Mouse (Mus musculus) left cerebral cortex, postnatal 4 days (tissue): ENCODE results near the gene Ipo13. TPM values are rescaled to one million over a fixed set of nuclear protein-coding genes. Genes with fewer than 3 reads are reported as not detected.

ENCODE experiments used
- DNase-seq: peaks from one replicate; pipeline ENCODE4 v3.0.0-alpha.2; 2022
- intact Hi-C: fragments of 180-260 bp; cut with DNase I; formaldehyde crosslinking; loops from one replicate; pipeline ENCODE4 v1.15.1; 2025
- total RNA-seq, 2 experiments: library from RNA; stranded (reverse); gene quantifications; 2 replicates each; pipeline ENCODE4 v1.2.3; 2021

The Ipo13 gene
- total RNA-seq, 2 experiments from 2014 or later = 112 to 114 TPM

DNA sequence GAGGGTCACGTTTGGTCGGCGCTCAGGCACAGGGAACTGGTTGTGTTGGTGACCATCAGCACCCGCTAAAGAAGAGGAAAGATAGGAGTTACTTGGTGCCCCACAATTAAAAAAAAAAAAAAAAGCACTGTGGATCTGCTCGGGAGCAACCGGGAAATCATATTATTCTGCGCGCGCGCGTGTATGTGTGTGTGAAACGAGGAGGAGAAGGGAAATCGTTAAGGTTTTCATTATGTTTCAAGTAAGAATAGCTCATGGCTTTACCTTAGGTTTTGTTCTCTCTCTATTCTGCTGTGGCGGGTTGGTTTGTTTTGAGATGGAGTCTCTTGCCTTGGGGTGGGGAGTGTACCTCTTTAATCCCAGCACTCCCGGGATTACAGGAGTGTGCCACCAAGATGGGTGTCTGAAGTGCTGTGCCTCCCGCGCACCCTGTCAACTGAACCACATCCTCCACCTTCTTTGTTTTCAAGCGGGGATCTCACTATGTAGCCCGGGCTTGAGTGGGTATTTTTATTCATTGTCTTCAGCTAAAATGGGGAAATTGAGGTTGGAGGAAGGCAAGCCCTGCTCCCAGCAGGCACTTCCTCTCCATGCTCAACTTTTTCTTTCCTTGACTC, 798 bp upstream of the Ipo13 start:
- DNase-seq = no peak
- intact Hi-C loops = no loop called here

DNA sequence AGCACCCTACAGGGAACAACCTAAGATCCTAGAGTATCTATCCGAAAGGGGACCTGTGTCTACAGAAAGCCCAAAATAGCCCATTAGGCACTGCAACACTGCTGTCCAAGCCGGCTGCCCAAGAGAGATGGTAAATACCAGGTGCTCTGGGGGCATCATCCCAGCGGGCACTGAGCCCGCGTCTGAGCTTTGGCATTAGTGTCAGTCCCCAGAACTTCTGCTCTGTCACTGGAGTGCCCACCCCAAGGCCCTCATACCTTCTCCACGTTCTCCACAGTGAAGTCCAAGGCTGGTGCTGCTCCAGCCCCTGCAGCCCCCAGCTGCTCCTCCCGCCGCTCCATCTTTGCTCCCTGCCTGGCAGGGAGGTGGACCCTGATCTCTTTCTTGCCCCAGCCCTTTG, 768 bp downstream of the Ipo13 start:
- DNase-seq = peak; percentile 63
- intact Hi-C loops = no loop called here

DNA sequence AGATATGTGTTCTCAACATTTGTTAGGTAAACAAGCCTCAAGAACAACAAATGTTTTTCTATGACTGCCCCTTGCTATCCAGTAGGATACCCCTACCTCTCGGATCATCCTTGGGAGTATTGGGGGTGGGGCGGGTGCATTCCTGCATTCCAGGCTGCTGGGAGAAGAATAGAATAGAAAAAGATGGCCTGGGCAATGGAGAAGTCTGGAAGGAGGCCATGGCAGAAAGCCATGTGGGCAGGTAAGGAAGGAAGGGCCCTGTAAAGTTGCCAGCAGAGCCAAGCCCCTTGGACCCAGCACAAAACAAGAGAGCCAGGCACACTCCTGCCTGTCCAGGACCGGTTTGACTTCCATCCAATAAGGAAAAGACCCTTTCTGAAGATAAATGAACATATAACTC, 1.4 kb downstream of the Ipo13 start:
- DNase-seq = peak; percentile 68
- intact Hi-C loops = no loop called here

DNA sequence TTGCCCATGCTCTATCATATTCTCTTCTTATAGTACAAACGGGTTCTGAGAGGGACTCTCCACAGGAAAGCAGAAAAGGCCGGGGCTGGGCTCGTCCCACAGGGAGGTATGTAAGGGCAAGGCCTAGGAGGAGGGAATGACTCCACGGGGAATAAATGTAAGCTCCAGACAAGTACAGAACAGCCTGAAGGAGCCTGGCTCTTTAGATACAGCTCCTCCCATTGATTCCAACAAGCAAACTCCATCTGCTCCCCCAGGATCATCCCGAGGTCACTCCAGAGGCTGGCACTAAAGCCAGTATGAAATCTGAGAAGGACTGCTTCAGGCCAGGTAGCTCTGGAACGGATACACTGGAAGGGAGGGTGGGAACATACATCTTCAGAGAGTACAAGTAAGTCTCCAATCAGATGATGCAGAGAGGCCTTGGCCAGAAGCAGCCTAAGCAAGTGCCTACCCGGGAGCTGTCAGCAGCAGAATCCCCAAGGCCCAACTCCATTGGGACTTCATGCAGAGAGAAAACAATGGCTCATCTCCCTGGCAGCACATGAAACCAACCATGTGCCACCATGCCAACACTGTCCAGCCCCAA, 2.0 kb downstream of the Ipo13 start:
- DNase-seq = no peak
- intact Hi-C loops = no loop called here

DNA sequence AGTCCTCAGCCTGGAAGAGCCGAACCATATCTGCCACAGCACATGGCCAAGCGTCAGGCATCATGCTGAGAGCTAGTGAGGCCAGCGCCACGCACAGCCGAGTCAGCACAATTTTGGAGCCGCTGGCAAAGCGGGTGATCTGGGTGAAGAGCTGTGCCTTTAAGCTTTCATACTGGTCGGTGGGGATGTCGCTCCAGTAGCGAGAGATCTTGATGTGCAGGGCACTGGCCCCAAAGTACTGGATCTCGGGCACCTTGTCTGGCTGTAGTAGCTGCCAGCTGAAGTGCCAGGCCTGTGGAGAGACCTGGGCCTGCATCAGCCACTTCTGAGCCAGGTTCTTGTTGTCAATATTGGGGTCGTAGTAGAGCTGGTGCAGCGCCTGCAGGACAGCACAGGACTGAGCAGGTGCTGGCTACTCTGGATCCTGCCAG, 2.7 kb downstream of the Ipo13 start:
- DNase-seq = no peak
- intact Hi-C loops = no loop called here

DNA sequence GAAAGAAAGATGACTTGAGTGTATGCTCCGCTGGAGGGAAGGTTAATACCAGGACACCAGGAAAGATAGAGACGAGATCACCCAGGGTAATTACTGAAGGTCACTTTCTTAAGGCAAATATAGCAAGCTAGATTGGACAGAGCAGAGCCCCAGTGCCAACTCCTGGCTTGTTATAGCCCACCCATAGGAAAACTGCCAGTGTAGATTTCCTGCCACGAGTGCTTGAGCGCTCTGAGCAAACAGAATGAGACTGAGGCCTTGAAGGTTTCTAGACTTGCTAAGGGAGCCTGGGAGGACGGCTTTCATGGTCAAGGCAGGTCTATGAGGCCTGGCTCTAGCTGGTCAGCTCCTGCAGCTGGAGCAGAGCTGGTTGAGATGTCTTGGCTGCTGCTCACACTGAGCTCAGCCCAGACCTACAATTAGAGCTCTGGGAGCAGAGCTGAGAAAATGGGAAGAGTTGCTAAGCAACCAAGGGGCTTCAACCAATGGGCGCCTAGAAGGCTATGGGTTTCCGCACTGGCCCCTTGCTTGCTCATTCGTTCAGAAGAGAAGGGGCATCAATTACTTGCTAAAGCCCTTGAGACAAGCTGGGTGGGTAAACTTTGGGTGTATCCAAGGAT, 5.9 kb downstream of the Ipo13 start:
- intact Hi-C loops = no loop called here
- peak; percentile 34 for DNase-seq

DNA sequence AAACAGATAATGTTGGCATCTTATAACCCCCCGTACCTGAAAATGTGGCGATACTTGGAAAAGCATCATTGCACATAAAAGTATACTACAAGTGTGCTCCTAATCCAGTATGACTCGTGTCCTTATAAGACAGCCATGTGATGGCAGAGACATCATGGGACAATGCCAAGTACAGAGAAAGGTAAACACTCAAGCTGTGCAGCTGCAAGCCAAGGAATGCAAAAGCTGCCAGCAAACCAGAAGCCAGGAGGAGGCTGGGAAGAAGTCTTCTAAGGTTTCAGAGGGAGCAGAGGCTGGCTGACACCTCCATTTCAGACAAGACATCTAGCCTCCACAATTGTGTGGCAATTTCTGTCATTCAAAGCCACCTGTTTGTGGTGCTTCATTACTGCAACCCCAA, 8.6 kb downstream of the Ipo13 start:
- intact Hi-C loops = no loop called here
- no peak for DNase-seq

DNA sequence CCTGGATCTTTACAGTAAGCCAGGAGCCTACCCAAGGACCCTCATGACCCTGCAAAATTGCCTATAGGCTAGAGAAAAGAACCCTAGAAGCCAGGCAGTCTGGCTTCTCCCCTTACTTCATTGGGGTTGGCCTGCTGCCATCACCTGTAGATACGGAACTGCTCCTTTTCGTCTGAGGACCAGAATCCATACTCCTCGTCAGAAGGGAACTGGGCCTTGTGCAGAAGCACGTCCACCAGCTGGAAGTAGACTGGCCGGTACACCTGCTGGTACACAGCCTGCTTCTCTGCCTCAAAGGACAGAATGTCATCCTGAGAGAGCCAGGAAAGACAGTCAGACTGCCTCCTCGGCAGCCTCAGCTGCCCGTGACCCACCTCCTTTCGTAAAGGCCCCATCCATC, 10.0 kb downstream of the Ipo13 start:
- intact Hi-C loops = no loop called here
- no peak for DNase-seq

DNA sequence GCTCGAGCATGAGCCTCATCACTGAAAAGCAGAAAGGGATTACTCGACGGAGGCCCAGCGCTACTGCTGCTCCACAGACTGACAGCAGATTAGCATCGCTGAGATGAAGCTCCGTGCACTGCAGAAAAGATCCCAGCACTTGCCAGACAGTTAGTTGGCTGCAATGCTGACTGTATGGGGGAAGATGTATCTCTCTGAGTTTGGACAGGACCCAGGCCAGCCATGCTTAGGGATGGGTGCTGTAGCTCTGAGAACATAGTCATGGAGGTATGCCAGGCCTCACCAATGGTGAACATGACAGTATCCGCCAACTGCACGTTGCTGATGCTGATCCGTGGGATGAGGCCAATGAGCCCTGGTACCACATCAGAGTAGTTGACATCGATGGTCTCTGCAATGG, 10.7 kb downstream of the Ipo13 start:
- no peak for DNase-seq
- intact Hi-C loops = no loop called here

DNA sequence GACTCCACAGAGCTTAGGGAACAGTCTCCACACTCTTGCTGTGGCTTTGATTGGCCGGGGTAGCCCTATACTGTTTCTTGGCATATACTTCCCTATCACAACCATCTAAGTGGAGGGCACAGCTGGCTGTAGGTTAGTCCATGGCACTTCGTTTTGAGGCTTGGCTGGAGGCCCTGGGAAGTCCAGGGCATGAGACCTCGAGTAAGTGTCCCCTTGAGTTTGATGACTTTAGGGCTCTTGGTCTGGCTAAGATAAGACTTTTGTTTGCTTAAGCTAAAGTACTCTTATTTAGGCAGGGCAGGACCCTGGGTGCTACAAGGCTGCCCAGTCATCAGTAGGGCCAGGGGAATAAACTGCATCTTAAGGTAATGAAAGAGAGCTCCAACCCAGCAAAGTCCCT, 16.7 kb downstream of the Ipo13 start:
- no peak for DNase-seq
- intact Hi-C loops = no loop called here

DNA sequence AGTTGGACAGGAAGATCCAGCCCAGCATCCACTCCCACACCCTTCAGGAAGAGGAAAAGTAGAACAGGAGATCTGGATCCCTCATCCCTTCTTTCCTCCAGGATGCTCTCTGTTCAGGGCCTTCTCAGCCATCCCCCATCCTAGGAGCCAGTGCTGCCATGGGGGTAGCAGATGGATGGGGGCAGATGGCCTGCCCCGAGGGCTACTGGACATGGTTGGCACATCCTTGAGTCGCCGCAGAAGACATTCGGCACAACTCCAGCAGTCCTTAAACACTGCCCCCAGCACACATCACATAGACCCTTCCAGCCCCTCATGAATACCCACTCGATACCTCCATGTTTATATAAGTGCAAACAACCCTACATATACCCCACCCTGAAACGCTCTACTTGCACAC, 18.8 kb downstream of the Ipo13 start:
- DNase-seq = peak; percentile 63
- intact Hi-C loops = no loop called here

DNA sequence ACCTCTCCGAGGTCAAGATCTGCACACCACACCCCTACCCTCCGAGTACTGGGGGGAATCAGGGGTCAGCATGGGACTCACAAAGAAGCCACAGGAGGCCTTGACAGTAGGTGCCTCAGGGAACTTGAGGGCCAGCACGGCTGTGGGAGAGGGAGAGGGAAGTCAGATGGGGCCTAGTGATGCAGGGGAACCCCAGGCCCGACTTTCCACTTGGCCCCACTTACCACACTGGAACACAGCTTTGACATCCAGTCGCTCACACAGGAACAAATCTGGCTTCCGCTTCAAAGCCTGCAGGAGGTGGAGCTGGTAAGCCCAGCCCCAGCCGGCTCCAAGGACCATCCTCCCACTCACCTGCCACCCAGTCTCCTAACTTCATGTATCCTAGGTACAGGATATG, 19.5 kb downstream of the Ipo13 start:
- DNase-seq = no peak
- intact Hi-C loops = no loop called here

DNA sequence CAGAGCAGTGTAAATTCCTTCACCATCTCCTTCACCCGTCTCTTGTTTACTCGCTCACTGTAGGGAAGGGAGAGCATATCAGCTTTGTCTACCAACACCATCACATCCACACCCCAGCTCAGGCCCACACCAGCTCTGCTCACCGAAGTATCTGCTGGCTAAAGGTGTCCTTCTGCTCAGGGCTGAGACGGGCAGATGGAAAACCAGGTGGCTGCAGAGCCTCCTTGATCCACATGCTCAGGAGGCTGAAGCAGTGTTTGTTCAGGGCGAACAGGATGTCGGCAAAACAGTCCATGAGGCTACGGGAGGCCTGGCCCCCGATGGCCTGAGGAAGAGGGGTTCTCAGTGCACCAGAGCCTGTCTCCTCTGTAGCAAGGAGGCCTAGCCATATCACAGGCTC, 20.2 kb downstream of the Ipo13 start:
- DNase-seq = no peak
- intact Hi-C loops = no loop called here

DNA sequence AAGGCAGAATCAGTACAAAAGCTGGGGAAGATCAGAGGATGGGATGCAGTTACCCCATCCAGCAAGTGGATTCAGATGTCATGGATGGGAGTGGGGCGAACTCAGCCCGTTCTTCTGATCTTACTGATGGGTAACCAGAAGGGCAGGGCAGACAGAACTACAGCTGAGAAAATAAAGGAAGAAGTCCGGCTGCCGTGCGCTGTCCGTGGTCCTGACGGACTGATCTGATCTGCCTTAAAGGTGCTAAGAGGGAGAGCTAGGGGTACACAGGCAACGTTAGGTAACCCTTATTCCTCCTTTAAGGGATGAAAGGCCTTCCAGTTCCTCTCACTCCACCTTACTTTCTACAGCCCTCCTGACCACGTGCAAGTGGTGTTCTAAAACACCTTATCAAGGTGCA, 21.4 kb downstream of the Ipo13 start:
- no peak for DNase-seq
- intact Hi-C loops = no loop called here

DNA sequence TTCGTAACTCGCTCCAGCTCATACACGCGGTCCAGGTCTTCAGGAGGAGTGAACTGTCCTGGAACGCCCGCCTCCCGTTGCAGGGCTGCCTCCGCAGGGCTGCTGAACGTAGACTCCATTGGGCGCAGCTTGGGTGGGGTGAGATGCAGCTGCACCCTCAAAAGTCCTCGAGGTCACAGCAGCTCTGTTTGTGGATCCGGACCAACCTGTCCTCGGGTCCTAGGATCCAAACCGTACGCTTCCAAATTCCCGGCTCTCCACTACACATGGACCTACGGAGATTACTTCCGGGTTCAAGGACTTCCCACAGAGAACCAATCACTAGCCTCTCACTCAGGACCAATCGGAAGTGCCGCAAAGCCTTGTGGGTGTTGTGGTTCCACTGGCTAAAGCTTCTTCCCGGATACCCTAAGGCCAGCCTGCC, 23.0 kb downstream of the Ipo13 start, which contains the start of gene Dph2:
Gene Dph2 (minus strand): TSS at position 295 of the 424 bp plus-strand sequence.
- peak; percentile 81 for DNase-seq
- intact Hi-C loops = no loop called here

DNA sequence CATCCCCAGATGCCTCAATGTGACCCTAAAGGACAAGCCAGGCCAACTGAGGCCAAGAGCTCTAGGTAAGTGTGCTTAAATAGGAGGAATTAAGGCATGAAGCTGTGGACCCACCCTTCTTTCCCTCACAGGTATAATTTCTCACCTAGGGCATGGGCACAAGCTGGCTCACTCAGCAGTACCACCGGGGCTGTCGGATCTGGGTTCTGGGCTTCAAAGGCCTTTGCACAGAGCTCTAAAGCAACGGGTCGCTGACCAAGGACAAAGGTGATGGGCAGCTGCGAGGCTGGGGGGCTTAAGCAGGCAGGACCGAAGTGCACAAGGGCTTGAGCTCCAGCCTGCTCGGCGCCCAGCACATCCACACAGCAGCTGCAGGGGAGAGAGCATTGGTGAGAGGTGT, 24.0 kb downstream of the Ipo13 start:
- no peak for DNase-seq
- intact Hi-C loops = no loop called here

DNA sequence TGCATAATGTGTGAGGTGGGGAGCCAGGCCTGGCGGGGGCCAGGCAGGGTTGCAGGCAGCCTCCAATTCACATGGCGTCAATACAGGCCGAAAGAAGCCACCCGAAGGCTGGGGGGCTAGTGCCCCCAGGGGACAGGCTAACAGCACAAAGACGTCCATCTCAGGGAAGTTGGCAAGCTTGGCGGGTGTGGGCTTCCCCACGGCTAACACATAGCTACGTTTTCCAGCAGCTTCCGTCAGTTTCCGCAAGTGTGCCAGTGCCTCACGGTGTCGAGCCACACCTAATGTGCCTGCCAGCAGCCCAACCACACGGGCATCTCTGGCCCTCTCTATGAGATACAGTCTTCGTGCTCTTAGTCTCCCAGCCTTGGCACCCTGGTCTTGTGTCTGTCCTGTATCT, 24.8 kb downstream of the Ipo13 start:
- intact Hi-C loops = no loop called here
- no peak for DNase-seq

DNA sequence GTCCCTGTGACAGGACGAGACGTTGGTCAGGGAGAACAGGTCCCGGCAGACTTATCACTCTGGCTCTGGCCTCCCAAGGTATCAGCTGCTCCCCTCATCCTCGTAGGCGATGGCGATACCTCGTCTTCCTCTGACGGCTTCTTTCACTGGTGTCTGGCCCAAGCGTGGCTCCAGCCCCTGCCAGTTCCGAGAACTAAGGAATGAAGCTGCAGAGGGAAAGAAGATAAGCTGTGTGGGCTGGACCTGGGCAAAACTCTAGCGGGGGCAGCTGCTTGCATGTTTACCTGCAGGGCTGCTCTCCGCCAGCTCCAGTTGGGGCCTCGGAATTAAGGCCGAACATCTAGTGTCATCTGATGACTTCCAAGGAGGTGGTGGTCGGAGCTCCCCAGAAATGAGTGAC, 25.3 kb downstream of the Ipo13 start:
- DNase-seq = no peak

DNA sequence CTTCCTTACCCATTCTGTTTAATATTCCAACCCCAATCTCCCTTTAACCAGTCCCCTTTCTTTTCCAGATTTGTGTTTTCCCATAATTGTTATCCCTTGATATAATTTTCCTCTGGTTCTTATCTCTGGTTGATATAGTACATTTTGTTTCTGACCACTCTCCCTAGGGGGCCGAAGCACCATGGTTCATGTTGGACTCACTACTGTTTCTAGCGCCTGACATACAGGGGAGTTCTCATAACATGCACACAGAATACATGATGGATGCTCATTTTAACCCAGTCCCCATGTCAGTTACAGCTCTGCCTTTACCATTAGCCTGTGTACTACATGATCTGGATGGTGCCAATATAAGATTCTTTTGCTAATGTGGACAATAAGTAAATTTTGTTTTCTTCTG, 26.9 kb downstream of the Ipo13 start:
- intact Hi-C loops = no loop called here
- no peak for DNase-seq

More for the DNA sequence above, 25.3 kb downstream of the Ipo13 start:
- intact Hi-C loops = no loop called here

DNA sequence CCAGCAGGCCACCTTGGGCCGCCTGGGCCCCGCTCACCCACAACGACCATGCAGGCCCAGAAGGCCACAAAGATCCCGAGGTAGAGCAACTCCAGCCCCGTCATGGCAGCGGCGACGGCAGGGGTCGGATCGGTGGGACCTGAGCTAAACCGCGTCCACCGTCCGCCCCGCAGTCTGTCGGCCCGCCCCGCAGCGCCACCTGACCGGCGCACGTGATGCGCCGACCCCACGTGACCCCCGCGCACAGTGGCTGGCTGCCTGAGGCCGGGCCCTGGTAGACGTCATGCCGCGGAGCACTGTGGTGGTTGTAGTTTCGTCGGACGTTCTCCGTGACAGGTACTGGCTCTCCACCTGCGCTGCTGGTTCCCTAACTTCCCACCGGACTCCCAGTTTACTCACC, 27.7 kb downstream of the Ipo13 start, which contains the start of gene Atp6v0b:
Gene Atp6v0b (minus strand): TSS at position 201 of the 400 bp plus-strand sequence.
- DNase-seq = peak; percentile 95
- intact Hi-C loops = no loop called here

DNA sequence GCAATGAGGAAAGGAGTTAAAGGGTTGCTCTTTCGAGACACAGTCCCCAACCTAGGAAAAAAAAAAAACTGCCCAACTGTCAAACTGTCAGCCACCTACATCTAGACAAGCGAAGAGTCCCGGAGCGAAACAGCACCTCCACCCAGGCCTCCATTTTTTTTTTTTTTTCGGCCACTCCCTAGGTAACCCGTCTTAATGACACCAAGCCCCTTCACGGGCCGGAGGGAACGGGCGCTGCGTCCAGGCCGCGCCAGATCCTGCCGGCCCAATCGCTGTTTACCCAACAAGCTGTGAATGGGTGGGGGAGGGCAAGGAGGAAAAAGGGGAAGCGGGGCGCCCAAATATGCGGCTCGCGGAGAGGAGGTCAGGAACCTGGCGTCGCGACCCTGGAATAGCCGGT, 28.2 kb downstream of the Ipo13 start:
- intact Hi-C loops = no loop called here
- no peak for DNase-seq

DNA sequence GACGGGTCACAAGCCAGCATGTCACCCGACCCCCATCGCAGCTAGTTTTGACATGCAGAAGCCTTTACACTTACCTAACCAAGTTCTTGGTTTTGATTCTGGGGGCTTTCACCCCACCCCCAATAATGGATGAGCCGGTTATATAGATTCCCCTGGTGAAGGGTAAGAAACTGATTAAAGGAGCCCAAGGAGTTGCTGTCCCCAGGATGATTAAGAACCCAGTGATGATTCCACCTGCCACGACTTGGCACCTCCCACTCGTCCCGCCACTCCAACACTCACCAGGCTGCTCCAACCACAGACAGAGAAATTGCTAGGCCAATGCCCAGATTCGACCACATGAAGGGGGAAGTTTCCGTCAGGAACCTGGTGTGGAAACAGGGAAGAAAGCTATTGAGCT, 28.8 kb downstream of the Ipo13 start:
- intact Hi-C loops = no loop called here

More for the DNA sequence above, 28.8 kb downstream of the Ipo13 start:
- DNase-seq = no peak
